Mouse (Mus musculus): ENCODE measurements around the gene Prss21. TPM values are rescaled to one million over a fixed set of nuclear protein-coding genes. Genes with fewer than 3 reads are reported as not detected.

Gene Prss21
- polyA plus RNA-seq (2017; shearing (Covaris generic)) = not detected

GRCm38 (mm10) chr17:23867756-23868155 lies at the start of gene Prss21:
Prss21 (plus strand) TSS chr17:23868056.

GRCm38 (mm10) chr17:23829064-23829619 lies 38.7 kb upstream of the Prss21 start, which contains the start of gene Elob:
Elob (minus strand) TSS chr17:23829136.

DNA sequence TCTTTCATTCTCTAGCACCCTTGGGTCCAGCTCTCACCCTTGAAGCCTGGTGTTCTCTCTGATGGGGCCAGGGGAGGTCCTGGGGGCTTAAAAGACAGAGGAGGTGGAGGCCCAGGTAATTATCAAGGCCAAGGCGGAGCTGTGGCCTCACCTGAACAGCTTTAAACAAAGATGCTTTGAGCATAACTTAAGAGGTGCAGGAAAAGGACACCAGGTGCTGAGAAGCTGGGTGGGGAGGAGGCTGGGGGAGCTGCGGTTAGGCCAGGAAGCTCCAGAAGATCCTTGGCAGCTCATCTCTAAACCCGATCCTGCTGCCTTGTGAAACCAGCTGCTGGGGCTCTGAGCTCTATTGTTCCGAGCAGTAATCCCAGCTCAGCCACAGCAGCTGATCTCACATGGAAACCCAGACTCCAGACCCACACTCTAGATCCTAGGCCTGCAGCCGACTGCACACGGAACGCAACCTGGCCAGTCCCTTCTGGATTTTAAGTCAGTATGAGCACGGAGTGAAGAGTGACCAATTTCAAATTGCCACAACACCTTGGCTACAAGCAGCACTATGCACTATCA lies 31.8 kb upstream of the Prss21 start, which contains the start of gene Prss33:
Gene Prss33, minus strand, starts transcription at position 51 of the 570 bp plus-strand sequence.

DNA sequence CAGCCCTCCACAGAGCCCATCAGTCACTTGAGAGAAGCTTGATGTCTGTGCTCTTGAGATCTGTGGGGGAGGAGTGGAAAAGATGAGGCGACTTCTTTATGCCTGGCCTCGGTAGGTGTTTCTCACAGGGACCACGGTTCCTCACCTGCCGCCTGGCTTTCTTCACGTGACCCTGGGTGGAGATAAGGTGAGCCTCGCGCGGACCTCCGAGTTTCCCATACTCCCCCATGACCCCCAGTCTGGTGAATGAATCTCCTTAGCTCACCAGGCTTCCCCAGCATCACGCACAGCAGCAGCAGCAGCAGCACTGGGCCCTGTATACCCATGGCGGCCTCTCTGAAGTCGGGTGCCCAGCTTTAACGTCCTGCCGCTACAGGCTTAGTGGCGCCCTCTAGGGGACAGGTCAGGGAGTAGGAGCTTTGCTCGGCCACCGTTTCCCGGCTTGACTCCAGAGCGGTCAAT lies 24.0 kb upstream of the Prss21 start, which contains the start of the genes Prss32 and Prss41:
Gene Prss32, plus strand, starts transcription at position 44 of the 462 bp plus-strand sequence.
Gene Prss41, minus strand, starts transcription at position 361 of the 462 bp plus-strand sequence.

DNA sequence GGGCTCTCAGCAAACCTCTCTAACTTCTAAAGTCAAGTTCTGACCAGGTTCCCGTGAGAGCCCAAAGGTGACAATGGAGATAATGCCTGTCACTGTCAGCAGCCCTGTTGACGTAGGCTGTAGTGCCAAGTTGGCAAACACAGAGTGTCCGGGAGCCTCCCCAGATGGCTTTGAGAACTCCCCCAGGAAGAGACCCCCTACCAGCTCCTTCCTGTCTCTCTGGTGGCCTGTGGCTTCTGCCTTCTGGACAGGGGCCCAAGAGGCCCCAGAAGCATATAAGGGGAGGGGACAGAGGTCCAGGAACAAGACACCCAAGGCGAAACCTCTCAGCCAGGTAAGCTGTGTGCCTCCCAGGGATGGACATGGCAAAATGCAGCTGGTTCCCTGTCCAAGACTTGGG lies 12.7 kb downstream of the Prss21 start, which contains the start of the genes Dcpp1 and Dcpp2:
Gene Dcpp1, plus strand, starts transcription at position 301 of the 400 bp plus-strand sequence.
Gene Dcpp2, plus strand, starts transcription at position 305 of the 400 bp plus-strand sequence.

GRCm38 (mm10) chr17:23917158-23917557 lies 49.3 kb downstream of the Prss21 start, which contains the start of gene Dcpp3:
Dcpp3 (plus strand) TSS chr17:23917458.

Other genes with a start within 250 kb of the Prss21 start
- gene Mmp25, start 222.8 kb upstream of the Prss21 start, polyA plus RNA-seq (2017; shearing (Covaris generic)) = not detected
- not detected for gene Bicdl2, start 207.6 kb upstream of the Prss21 start, polyA plus RNA-seq (2017; shearing (Covaris generic))
- 46.7 TPM for gene Hcfc1r1, start 194.5 kb upstream of the Prss21 start, polyA plus RNA-seq (2017; shearing (Covaris generic))
- gene Thoc6, start 194.2 kb upstream of the Prss21 start, polyA plus RNA-seq (2017; shearing (Covaris generic)) = 35.4 TPM
- gene Tnfrsf12a, start 190.6 kb upstream of the Prss21 start, polyA plus RNA-seq (2017; shearing (Covaris generic)) = 38.8 TPM
- gene Cldn6, start 188.8 kb upstream of the Prss21 start, polyA plus RNA-seq (2017; shearing (Covaris generic)) = not detected
- gene Cldn9, start 184.0 kb upstream of the Prss21 start, polyA plus RNA-seq (2017; shearing (Covaris generic)) = not detected
- 0.27 TPM for gene 1520401A03Rik, start 145.3 kb upstream of the Prss21 start, polyA plus RNA-seq (2017; shearing (Covaris generic))
- 57.3 TPM for gene Pkmyt1, start 141.7 kb upstream of the Prss21 start, polyA plus RNA-seq (2017; shearing (Covaris generic))
- 1.00 TPM for gene Paqr4, start 127.2 kb upstream of the Prss21 start, polyA plus RNA-seq (2017; shearing (Covaris generic))
- gene Kremen2, start 122.2 kb upstream of the Prss21 start, polyA plus RNA-seq (2017; shearing (Covaris generic)) = 0.81 TPM
- gene Flywch1, start 96.5 kb upstream of the Prss21 start, polyA plus RNA-seq (2017; shearing (Covaris generic)) = 23.4 TPM
- not detected for gene Flywch2, start 82.0 kb upstream of the Prss21 start, polyA plus RNA-seq (2017; shearing (Covaris generic))
- gene Srrm2, start 77.5 kb upstream of the Prss21 start, polyA plus RNA-seq (2017; shearing (Covaris generic)) = 1,111 TPM
- gene Elob, start 38.9 kb upstream of the Prss21 start, polyA plus RNA-seq (2017; shearing (Covaris generic)) = 324 TPM
- gene Prss33, start 32.0 kb upstream of the Prss21 start, polyA plus RNA-seq (2017; shearing (Covaris generic)) = not detected
- gene Prss32, start 24.2 kb upstream of the Prss21 start, polyA plus RNA-seq (2017; shearing (Covaris generic)) = not detected
- gene Prss41, start 23.9 kb upstream of the Prss21 start, polyA plus RNA-seq (2017; shearing (Covaris generic)) = not detected
- not detected for gene Dcpp1, start 12.8 kb downstream of the Prss21 start, polyA plus RNA-seq (2017; shearing (Covaris generic))
- gene Dcpp2, start 12.8 kb downstream of the Prss21 start, polyA plus RNA-seq (2017; shearing (Covaris generic)) = not detected
- gene Dcpp3, start 49.4 kb downstream of the Prss21 start, polyA plus RNA-seq (2017; shearing (Covaris generic)) = not detected
- not detected for gene Sbp, start 73.6 kb downstream of the Prss21 start, polyA plus RNA-seq (2017; shearing (Covaris generic))
- not detected for gene Sbpl, start 87.2 kb downstream of the Prss21 start, polyA plus RNA-seq (2017; shearing (Covaris generic))
- not detected for gene Prss30, start 112.5 kb downstream of the Prss21 start, polyA plus RNA-seq (2017; shearing (Covaris generic))
- not detected for gene Prss22, start 130.0 kb downstream of the Prss21 start, polyA plus RNA-seq (2017; shearing (Covaris generic))
- 0.27 TPM for gene Prss27, start 170.1 kb downstream of the Prss21 start, polyA plus RNA-seq (2017; shearing (Covaris generic))
- gene Kctd5, start 205.4 kb downstream of the Prss21 start, polyA plus RNA-seq (2017; shearing (Covaris generic)) = 29.6 TPM